Mouse (Mus musculus): ENCODE measurements at regions not wholly inside any gene's neighbourhood (a gene's known extent, or its start where the extent isn't known, plus 50 kb on each side); places are given as distances from the start of the nearest gene placed in this dataset.
"Not testable (repeated sequence)": the region's sequence is repeated elsewhere in the genome, so short reads cannot be mapped to it uniquely, and the experiment has no call there.

DNA sequence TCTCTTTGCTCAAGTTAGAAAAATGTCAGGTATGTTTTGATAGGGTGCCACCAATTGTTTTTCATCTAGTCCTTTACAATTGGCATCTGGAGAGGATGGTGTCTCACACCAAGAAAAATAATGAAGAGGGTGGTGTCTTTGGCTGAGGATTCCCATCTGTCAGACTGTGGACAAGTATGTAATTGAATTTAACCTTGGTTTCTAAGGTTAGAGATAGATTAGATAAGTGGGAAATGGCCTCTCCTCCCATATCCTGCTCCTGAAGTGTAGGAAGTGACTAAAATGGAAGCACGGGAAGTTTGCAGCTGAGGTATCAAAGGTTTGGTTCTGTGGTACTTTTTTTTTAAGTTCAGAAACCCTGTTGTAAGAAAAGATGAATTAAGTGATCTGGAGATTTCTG, 98.0 kb upstream of the Emcn start:
- no peak overlapping the region for H3K4me2 ChIP-seq
- no peak overlapping the region for H3K27ac ChIP-seq
- no peak overlapping the region for H3K9ac ChIP-seq
- H3K27me3 ChIP-seq = no peaks in the 10 kb centered on the region
- 43% methylated on average over 1 of the region's 1 CpGs for WGBS
- no peak for ATAC-seq (ENCODE audit: insufficient number of reproducible peaks, insufficient read depth, low FRiP score, low TSS enrichment, low read depth)
- H3K4me3 ChIP-seq = no peak overlapping the region
- no peaks in the 10 kb centered on the region for H3K36me3 ChIP-seq
- H3K4me1 ChIP-seq = no peaks in the 10 kb centered on the region
- H3K9me3 ChIP-seq = no peaks in the 10 kb centered on the region

DNA sequence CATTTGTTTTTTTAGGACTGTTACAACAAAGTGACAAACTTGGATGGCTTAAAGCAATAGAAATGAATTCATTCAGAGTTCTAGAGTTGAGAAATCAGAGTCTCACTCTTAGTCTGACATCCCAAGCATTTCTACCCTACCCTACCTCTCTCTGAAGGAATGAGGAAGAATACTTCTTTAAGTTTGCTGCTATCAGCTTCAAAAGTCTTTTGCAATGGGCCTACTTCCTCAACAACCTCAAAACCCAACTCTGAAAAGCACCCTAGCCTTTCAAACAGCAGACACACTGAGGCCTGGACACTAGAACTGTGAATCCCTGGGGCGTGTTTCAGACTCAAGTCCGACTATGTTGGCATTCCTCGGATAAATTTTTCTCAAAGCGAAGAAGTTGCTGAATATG, 77.0 kb upstream of the Emcn start:
- no peaks in the 10 kb centered on the region for H3K27me3 ChIP-seq
- no peak overlapping the region for H3K4me2 ChIP-seq
- no peak overlapping the region for H3K4me3 ChIP-seq
- no peak overlapping the region for H3K27ac ChIP-seq
- no peaks in the 10 kb centered on the region for H3K4me1 ChIP-seq
- ATAC-seq (ENCODE audit: insufficient number of reproducible peaks, insufficient read depth, low FRiP score, low TSS enrichment, low read depth) = no peak
- 88% methylated on average over 4 of the region's 4 CpGs for WGBS
- no peaks in the 10 kb centered on the region for H3K36me3 ChIP-seq
- H3K9me3 ChIP-seq = no peaks in the 10 kb centered on the region
- no peak overlapping the region for H3K9ac ChIP-seq

DNA sequence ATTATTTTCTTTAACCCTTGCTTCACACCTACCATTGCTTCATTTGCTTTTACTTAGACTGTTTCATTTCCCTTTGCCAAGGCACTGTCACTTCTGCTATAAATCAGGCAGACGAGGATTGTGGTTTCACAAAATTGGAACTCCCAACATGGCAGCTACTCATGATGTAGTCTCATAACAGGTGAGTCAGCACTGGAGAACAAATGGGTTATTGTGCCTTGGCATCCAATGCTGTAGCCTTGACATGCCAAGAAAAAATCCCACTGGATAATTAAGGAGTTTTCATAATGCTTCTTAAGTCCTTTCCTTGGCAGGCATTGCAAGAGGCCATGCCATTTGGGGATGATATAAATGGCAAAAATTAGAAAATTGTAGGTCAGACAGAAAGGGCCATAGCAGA, 73.1 kb upstream of the Emcn start:
- ATAC-seq (ENCODE audit: insufficient number of reproducible peaks, insufficient read depth, low FRiP score, low TSS enrichment, low read depth) = no peak
- no peak overlapping the region for H3K4me3 ChIP-seq
- no peaks in the 10 kb centered on the region for H3K4me1 ChIP-seq
- no peaks in the 10 kb centered on the region for H3K9me3 ChIP-seq
- 80% methylated on average over 1 of the region's 1 CpGs for WGBS
- H3K36me3 ChIP-seq = no peaks in the 10 kb centered on the region
- H3K27me3 ChIP-seq = no peaks in the 10 kb centered on the region
- no peak overlapping the region for H3K9ac ChIP-seq
- no peak overlapping the region for H3K27ac ChIP-seq
- H3K4me2 ChIP-seq = no peak overlapping the region

DNA sequence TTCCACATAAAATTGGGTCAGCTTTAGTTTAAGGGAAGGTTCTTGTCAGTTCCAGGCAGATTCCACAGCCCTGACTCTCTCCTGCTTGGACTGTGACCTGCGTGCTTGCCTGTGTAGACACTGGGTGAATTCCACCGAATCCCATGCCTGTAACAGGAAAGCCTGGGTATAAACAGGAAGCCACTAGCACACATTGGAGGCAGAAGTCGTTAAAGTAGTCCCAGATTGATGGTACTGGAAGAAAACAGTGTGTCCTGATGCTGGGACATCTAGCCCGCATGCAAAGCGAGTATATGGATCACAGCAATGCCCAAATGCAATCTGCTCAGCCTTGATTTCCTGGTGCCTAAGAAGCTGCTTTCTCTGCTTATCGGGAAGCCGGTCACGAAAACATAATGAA, 65.4 kb upstream of the Emcn start:
- Histone ChIP-seq H3K27ac (no peak overlapping the region), H3K9ac (no peak overlapping the region), H3K4me3 (no peak overlapping the region), H3K4me2 (no peak overlapping the region), H3K27me3 (no peaks in the 10 kb centered on the region), H3K4me1 (peaks cover 4% of the 10 kb centered on the region; the same call in 1 of the 2 replicates), H3K9me3 (no peaks in the 10 kb centered on the region), H3K36me3 (no peaks in the 10 kb centered on the region)
- 67% methylated on average over 8 of the region's 8 CpGs for WGBS
- ATAC-seq (ENCODE audit: insufficient number of reproducible peaks, insufficient read depth, low FRiP score, low TSS enrichment, low read depth) = no peak

DNA sequence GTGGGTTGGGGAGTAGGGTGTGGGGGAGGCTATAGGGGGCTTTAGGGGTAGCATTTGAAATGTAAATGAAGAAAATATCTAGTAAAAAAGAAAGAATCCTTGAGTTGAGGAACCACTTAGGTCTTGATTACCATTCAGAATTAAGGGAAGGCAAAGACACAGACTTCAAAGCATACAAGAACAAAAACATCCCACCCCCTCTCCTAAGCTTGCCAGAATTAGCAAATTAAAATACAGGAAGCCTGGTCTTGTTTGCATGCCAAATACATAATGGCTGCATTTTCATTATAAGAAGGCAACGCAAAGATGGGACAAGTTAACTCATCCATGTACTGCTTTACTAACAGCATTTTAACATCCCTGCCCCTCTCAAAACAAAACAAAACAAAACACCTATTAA, 61.6 kb upstream of the Emcn start:
- H3K9me3 ChIP-seq = no peaks in the 10 kb centered on the region
- H3K27ac ChIP-seq = no peak overlapping the region
- H3K4me2 ChIP-seq = no peak overlapping the region
- no peak overlapping the region for H3K4me3 ChIP-seq
- H3K27me3 ChIP-seq = no peaks in the 10 kb centered on the region
- H3K9ac ChIP-seq = no peak overlapping the region
- no peak for ATAC-seq (ENCODE audit: insufficient number of reproducible peaks, insufficient read depth, low FRiP score, low TSS enrichment, low read depth)
- H3K4me1 ChIP-seq = peaks cover 4% of the 10 kb centered on the region; the same call in 1 of the 2 replicates
- WGBS = 57% methylated on average over 1 of the region's 1 CpGs
- H3K36me3 ChIP-seq = no peaks in the 10 kb centered on the region

DNA sequence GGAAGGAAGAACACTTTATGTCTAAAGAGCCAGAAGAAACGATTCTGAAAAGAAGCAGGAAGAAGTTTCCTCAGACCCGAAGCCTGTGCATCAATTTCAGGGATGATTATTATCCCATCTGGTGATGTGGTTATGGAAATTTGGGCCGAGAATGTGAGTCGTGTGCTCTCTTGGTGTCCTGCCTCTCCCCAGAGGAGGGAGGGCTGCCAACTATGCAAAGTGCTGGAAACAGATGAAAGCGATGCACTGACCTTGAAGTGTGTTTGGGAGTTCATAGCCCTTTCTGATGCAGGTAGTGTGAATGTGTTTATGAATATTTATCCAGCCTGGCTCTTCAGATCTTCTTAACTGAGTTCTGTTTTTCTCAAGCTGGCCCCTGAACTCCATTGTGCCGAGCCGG, 59.8 kb upstream of the Emcn start:
- no peak overlapping the region for H3K27ac ChIP-seq
- no peak overlapping the region for H3K4me2 ChIP-seq
- no peaks in the 10 kb centered on the region for H3K9me3 ChIP-seq
- ATAC-seq (ENCODE audit: insufficient number of reproducible peaks, insufficient read depth, low FRiP score, low TSS enrichment, low read depth) = no peak
- WGBS = 61% methylated on average over 7 of the region's 7 CpGs
- H3K9ac ChIP-seq = no peak overlapping the region
- H3K36me3 ChIP-seq = no peaks in the 10 kb centered on the region
- H3K4me3 ChIP-seq = no peak overlapping the region
- no peaks in the 10 kb centered on the region for H3K4me1 ChIP-seq
- no peaks in the 10 kb centered on the region for H3K27me3 ChIP-seq

DNA sequence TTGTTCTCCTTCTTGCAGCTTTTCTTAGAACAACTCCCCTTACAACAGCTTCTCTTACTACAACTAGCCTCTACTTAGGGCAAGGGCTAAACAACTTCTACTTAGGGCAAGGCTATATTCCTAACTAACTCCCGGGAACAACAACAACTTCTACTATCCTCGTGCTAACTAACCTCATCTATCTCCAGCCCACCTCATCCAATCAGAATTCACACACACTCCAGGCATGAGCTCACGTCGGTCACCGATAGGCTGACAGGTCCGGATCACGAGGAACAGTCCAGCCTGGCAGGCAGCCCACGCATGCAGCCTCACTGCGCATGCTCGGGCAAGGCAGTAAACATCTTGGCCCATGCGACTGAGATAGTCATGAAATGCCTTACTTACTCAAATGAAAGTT, 53.3 kb upstream of the Emcn start:
- H3K4me2 ChIP-seq; H3K4me3 ChIP-seq; H3K36me3 ChIP-seq; ATAC-seq (ENCODE audit: insufficient number of reproducible peaks, insufficient read depth, low FRiP score, low TSS enrichment, low read depth); H3K27ac ChIP-seq; H3K9me3 ChIP-seq; H3K27me3 ChIP-seq; H3K9ac ChIP-seq: not testable (repeated sequence)
- peaks cover 14% of the 10 kb centered on the region; the same call in 1 of the 2 replicates for H3K4me1 ChIP-seq
- WGBS = 85% methylated on average over 11 of the region's 11 CpGs

DNA sequence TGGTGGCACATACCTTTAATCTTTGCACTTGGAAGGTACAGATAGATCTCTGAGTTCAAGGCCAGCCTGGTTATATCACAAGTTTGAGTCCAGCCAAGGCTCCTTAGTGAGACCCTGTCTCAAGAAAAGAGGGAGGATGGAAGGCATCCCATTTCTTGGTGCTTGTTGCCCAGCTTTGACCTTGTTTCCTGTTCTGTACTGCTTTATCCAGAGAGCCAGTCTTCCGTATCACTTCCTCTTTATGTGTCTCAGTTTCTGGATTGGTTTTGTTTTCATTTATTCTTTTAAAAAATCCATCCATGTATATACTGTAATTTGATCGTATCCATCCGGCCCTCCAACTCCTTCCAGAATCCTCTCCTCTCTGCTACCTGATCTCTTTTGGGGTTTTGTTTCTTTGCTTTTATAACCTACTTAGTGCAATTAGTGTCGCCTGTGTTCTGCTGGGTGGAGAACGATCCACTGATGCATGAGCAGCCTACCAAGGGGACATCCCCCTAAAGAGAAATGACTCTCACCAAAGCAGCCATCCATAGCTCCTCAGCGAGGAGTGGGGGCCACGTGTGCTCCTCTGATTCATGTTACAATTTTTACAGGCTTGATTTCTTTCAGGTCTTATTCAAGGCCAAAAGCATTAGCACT, 52.4 kb upstream of the Emcn start:
- ATAC-seq (ENCODE audit: insufficient number of reproducible peaks, insufficient read depth, low FRiP score, low TSS enrichment, low read depth) = no peak

DNA sequence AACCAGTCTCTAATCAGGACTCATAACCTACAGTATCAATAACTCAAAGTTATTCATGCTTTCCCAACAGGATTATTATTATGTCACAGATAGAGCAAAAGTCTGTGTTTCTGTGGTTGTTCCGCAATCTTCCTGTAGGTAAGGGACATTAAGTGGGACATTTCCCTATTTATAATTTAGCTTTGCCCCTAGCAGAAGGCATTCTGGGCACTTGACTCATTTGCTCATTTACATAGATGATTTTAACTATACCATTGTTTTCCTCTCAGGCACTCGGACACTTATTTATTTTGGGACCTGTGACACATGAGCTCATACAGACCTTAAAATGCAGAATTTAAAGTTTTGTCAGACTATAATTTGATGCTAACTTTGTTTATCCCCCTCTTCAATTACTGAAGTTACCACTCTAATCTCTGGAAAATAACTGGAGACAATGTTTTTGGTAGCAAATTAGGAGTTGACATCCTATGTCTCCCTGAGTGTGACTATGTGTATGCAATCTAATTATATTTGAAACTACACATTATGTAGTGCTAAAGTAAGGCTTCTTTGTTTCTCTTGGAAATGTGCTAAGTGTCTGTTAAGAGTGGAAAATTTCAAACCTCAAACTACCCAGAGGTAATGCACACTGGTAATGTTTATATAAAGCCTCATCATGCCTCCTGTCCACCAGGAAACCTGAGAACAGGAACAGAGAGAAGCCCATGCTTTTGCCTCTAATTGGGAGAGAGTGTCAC, 51.8 kb upstream of the Emcn start:
- 76% methylated on average over 2 of the region's 2 CpGs for WGBS
- H3K4me1 ChIP-seq = peaks cover 18% of the 10 kb centered on the region; the same call in 1 of the 2 replicates
- H3K4me2 ChIP-seq = no peak overlapping the region
- peak; percentile 37; the same call in 1 of the 2 replicates for ATAC-seq (ENCODE audit: insufficient number of reproducible peaks, insufficient read depth, low FRiP score, low TSS enrichment, low read depth)
- H3K27ac ChIP-seq = peak overlapping the region; percentile 33; the same call in 1 of the 2 replicates
- no peaks in the 10 kb centered on the region for H3K9me3 ChIP-seq
- no peak overlapping the region for H3K4me3 ChIP-seq
- no peaks in the 10 kb centered on the region for H3K36me3 ChIP-seq
- no peaks in the 10 kb centered on the region for H3K27me3 ChIP-seq
- no peak overlapping the region for H3K9ac ChIP-seq

More for the DNA sequence above, 52.4 kb upstream of the Emcn start:
- 40% methylated on average over 7 of the region's 7 CpGs for WGBS
- Histone ChIP-seq H3K27me3 (no peaks in the 10 kb centered on the region), H3K4me2 (no peak overlapping the region), H3K27ac (peak overlapping the region; percentile 33; the same call in 1 of the 2 replicates), H3K4me1 (peaks cover 17% of the 10 kb centered on the region; the same call in 1 of the 2 replicates), H3K36me3 (no peaks in the 10 kb centered on the region), H3K4me3 (no peak overlapping the region), H3K9me3 (no peaks in the 10 kb centered on the region), H3K9ac (no peak overlapping the region)

DNA sequence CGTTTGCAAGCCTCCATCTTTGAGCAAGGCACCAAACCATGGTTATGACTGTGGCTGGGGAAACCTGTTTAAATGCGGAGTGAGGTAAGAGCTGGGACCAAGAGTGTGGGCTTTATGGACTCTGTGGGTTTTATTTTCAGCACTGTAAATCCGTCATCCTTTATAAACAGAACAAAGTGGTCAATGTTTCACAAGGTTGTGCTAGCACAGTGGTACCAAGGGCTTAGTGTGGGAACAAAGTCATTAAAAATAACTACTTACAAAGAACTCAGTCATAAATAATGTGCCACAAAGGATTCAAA, 51.2 kb upstream of the Emcn start:
- Histone ChIP-seq H3K4me2 (no peak overlapping the region), H3K36me3 (no peaks in the 10 kb centered on the region), H3K27ac (peak overlapping the region; percentile 7; the same call in 1 of the 2 replicates), H3K27me3 (no peaks in the 10 kb centered on the region), H3K4me3 (no peak overlapping the region), H3K4me1 (peaks cover 18% of the 10 kb centered on the region; the same call in 1 of the 2 replicates), H3K9me3 (no peaks in the 10 kb centered on the region), H3K9ac (no peak overlapping the region)
- ATAC-seq (ENCODE audit: insufficient number of reproducible peaks, insufficient read depth, low FRiP score, low TSS enrichment, low read depth) = no peak
- WGBS = 63% methylated on average over 3 of the region's 3 CpGs
